Mouse (Mus musculus): ENCODE measurements around the gene Mapkap1.

The Mapkap1 gene

GRCm38 (mm10) chr2:34630445-34630844 is 223.9 kb downstream of the Mapkap1 start:
- DNase-seq (ENCODE audit: low spot score in 2 of 2), result no peak

- no peak for DNase-seq (ENCODE audit: low spot score in 2 of 2)
Measured at GRCm38 (mm10) chr2:34632051-34632450, 225.5 kb downstream of the Mapkap1 start.

- no peak for DNase-seq (ENCODE audit: low spot score in 2 of 2)
Measured at GRCm38 (mm10) chr2:34635249-34636165, 228.9 kb downstream of the Mapkap1 start.

- DNase-seq (ENCODE audit: low spot score in 2 of 2), result peak; percentile 82 to 83
Measured at GRCm38 (mm10) chr2:34638955-34639650, 232.5 kb downstream of the Mapkap1 start.

- no peak for DNase-seq (ENCODE audit: low spot score in 2 of 2)
Measured at GRCm38 (mm10) chr2:34639725-34640124, 233.2 kb downstream of the Mapkap1 start.

- no peak for DNase-seq (ENCODE audit: low spot score in 2 of 2)
Measured at GRCm38 (mm10) chr2:34642351-34642750, 235.8 kb downstream of the Mapkap1 start.

- DNase-seq (ENCODE audit: low spot score in 2 of 2), result no peak
Measured at GRCm38 (mm10) chr2:34644571-34645526, 238.3 kb downstream of the Mapkap1 start.

GRCm38 (mm10) chr2:34645851-34646540 is 239.4 kb downstream of the Mapkap1 start:
- DNase-seq (ENCODE audit: low spot score in 2 of 2), result no peak

- DNase-seq (ENCODE audit: low spot score in 2 of 2), result no peak
Measured at GRCm38 (mm10) chr2:34646541-34646865, 239.9 kb downstream of the Mapkap1 start.

- DNase-seq (ENCODE audit: low spot score in 2 of 2), result no peak
Measured at GRCm38 (mm10) chr2:34647410-34647809, 240.8 kb downstream of the Mapkap1 start.

GRCm38 (mm10) chr2:34667820-34668219 is 261.2 kb downstream of the Mapkap1 start:
- no peak for DNase-seq (ENCODE audit: low spot score in 2 of 2)

- DNase-seq (ENCODE audit: low spot score in 2 of 2), result no peak
Measured at GRCm38 (mm10) chr2:34668440-34669191, 262.0 kb downstream of the Mapkap1 start.

- DNase-seq (ENCODE audit: low spot score in 2 of 2), result no peak
Measured at GRCm38 (mm10) chr2:34669203-34669746, 262.7 kb downstream of the Mapkap1 start.

GRCm38 (mm10) chr2:34670470-34670869 is 263.9 kb downstream of the Mapkap1 start:
- no peak for DNase-seq (ENCODE audit: low spot score in 2 of 2)

- DNase-seq (ENCODE audit: low spot score in 2 of 2), result peak in 1 of 2 experiments; percentile 20
Measured at GRCm38 (mm10) chr2:34671385-34672026, 264.9 kb downstream of the Mapkap1 start.

- DNase-seq (ENCODE audit: low spot score in 2 of 2), result no peak
Measured at GRCm38 (mm10) chr2:34673846-34674245, 267.3 kb downstream of the Mapkap1 start.
